Mouse (Mus musculus) MEL (cell line): ENCODE measurements around the gene Prr3. TPM values are rescaled to one million over a fixed set of nuclear protein-coding genes. Genes with fewer than 3 reads are reported as not detected.
A peak's percentile ranks its signal among the peaks of the same experiment; 100 is the strongest.

Experiments
- DNase-seq: peaks from one replicate; pipeline ENCODE4 v3.0.0; 2011; ENCODE audit warnings: low read depth, low spot score
- H3K27ac ChIP-seq: 2 replicates; pipeline ENCODE4 v1.5.1; 2012; ENCODE audit warnings: low read depth, mild to moderate bottlenecking, control low read depth, low read length, moderate library complexity; ENCODE audit not compliant: control insufficient read depth
- H3K27me3 ChIP-seq, 2 experiments: fragments of 150-350 bp in 1 of 2; sonication (generic) in 1 of 2; 2 replicates each; pipeline ENCODE4 v1.6.1; 2012; ENCODE audit warnings: low read length in 2 of 2, mild to moderate bottlenecking in 2 of 2, improper control_type of control experiment in 1 of 2, moderate library complexity in 1 of 2; ENCODE audit not compliant: insufficient read depth in 2 of 2, control insufficient read depth in 1 of 2
- H3K36me3 ChIP-seq, 2 experiments: 2 replicates each; pipeline ENCODE4 v1.6.1; 2012 to 2014; ENCODE audit warnings: low read length in 2 of 2, improper control_type of control experiment in 1 of 2, inconsistent platforms in 1 of 2, mild to moderate bottlenecking in 1 of 2; ENCODE audit not compliant: insufficient read depth in 2 of 2, control insufficient read depth in 1 of 2
- H3K4me1 ChIP-seq, 2 experiments: fragments of 150-350 bp in 1 of 2; sonication (generic) in 1 of 2; 2 replicates each; pipeline ENCODE4 v1.6.1; 2012; ENCODE audit warnings: low read length in 2 of 2, improper control_type of control experiment in 1 of 2, mild to moderate bottlenecking in 1 of 2; ENCODE audit not compliant: insufficient read depth in 2 of 2, control insufficient read depth in 1 of 2
- H3K4me3 ChIP-seq, 2 experiments: fragments of 150-350 bp in 1 of 2; sonication (generic) in 1 of 2; 2 replicates each; pipeline ENCODE4 v1.5.1; 2012; ENCODE audit warnings: low read depth in 2 of 2, low read length in 2 of 2, mild to moderate bottlenecking in 2 of 2, moderate library complexity in 2 of 2, control low read depth in 1 of 2, improper control_type of control experiment in 1 of 2; ENCODE audit not compliant: control insufficient read depth in 1 of 2, insufficient read depth in 1 of 2
- H3K79me2 ChIP-seq: 2 replicates; pipeline ENCODE4 v1.6.1; 2012; ENCODE audit warnings: mild to moderate bottlenecking, low read length, moderate library complexity; ENCODE audit not compliant: control insufficient read depth, poor library complexity, insufficient read depth
- H3K9ac ChIP-seq: 2 replicates; pipeline ENCODE4 v1.6.1; 2012; ENCODE audit warnings: low read depth, mild to moderate bottlenecking, control low read depth, low read length, moderate library complexity; ENCODE audit not compliant: control insufficient read depth, poor library complexity, severe bottlenecking
- H3K9me3 ChIP-seq: fragments of 150-350 bp; sonication (generic); replicated peaks from 2 replicates; pipeline ENCODE4 v1.6.1; 2012; ENCODE audit warnings: mild to moderate bottlenecking, low read length, improper control_type of control experiment, moderate library complexity; ENCODE audit not compliant: insufficient read depth
- CHD1 ChIP-seq: IDR thresholded peaks from 2 replicates; pipeline ENCODE4 v1.6.1; 2012; ENCODE audit warnings: low read depth, mild to moderate bottlenecking, inconsistent platforms, low read length, improper control_type of control experiment
- CHD2 ChIP-seq: IDR thresholded peaks from 2 replicates; pipeline ENCODE4 v1.6.1; 2011; ENCODE audit warnings: low read length, improper control_type of control experiment
- ELF1 ChIP-seq: IDR thresholded peaks from 2 replicates; pipeline ENCODE4 v1.6.1; 2014; ENCODE audit warnings: low read depth, mild to moderate bottlenecking, inconsistent platforms, low read length, improper control_type of control experiment, moderate library complexity
- EP300 ChIP-seq, 2 experiments: IDR thresholded peaks; 2 replicates each; pipeline ENCODE4 v1.6.1; 2011; ENCODE audit warnings: improper control_type of control experiment in 2 of 2, low read length in 2 of 2, low read depth in 1 of 2, mild to moderate bottlenecking in 1 of 2
- ETS1 ChIP-seq: IDR thresholded peaks from 2 replicates; pipeline ENCODE4 v1.6.1; 2012; ENCODE audit warnings: low read depth, mild to moderate bottlenecking, inconsistent platforms, low read length, improper control_type of control experiment, moderate library complexity
- GABPA ChIP-seq: IDR thresholded peaks from 2 replicates; pipeline ENCODE4 v1.6.1; 2012; ENCODE audit warnings: low read depth, mild to moderate bottlenecking, inconsistent platforms, low read length, improper control_type of control experiment, moderate library complexity
- GATA1 ChIP-seq: IDR thresholded peaks from 2 replicates; pipeline ENCODE4 v1.6.1; 2011; ENCODE audit warnings: low read depth, low read length, improper control_type of control experiment
- HCFC1 ChIP-seq: IDR thresholded peaks from 2 replicates; pipeline ENCODE4 v1.6.1; 2012; ENCODE audit warnings: low read depth, mild to moderate bottlenecking, inconsistent platforms, low read length, improper control_type of control experiment, moderate library complexity
- KAT2A ChIP-seq: conservative IDR thresholded peaks from 2 replicates; pipeline ENCODE4 v1.6.1; 2012; ENCODE audit warnings: low read depth, low read length, improper control_type of control experiment, inconsistent platforms
- MAFK ChIP-seq: IDR thresholded peaks from 2 replicates; pipeline ENCODE4 v1.6.1; 2011; ENCODE audit warnings: low read depth, mild to moderate bottlenecking, low read length, improper control_type of control experiment, borderline replicate concordance
- MAZ ChIP-seq: IDR thresholded peaks from 2 replicates; pipeline ENCODE4 v1.6.1; 2012; ENCODE audit warnings: low read depth, mild to moderate bottlenecking, inconsistent platforms, low read length, improper control_type of control experiment
- MEF2A ChIP-seq: IDR thresholded peaks from 2 replicates; pipeline ENCODE4 v1.6.1; 2014; ENCODE audit warnings: low read depth, mild to moderate bottlenecking, inconsistent platforms, low read length, improper control_type of control experiment; ENCODE audit not compliant: poor library complexity, insufficient replicate concordance, severe bottlenecking; ENCODE audit errors: extremely low read depth
- MXI1 ChIP-seq: IDR thresholded peaks from 2 replicates; pipeline ENCODE4 v1.6.1; 2011; ENCODE audit warnings: mild to moderate bottlenecking, low read depth, low read length, improper control_type of control experiment
- MYC ChIP-seq: IDR thresholded peaks from 2 replicates; pipeline ENCODE4 v1.6.1; 2011; ENCODE audit warnings: low read depth, mild to moderate bottlenecking, low read length, improper control_type of control experiment, moderate library complexity
- NELFE ChIP-seq: IDR thresholded peaks from 2 replicates; pipeline ENCODE4 v1.6.1; 2011; ENCODE audit warnings: low read depth, low read length, improper control_type of control experiment
- POLR2A ChIP-seq, 2 experiments: IDR thresholded peaks; 2 replicates each; pipeline ENCODE4 v1.6.1; 2011 to 2012; ENCODE audit warnings: low read length in 2 of 2, mild to moderate bottlenecking in 2 of 2, control low read depth in 1 of 2, improper control_type of control experiment in 1 of 2, low read depth in 1 of 2, moderate library complexity in 1 of 2; ENCODE audit not compliant: control insufficient read depth in 1 of 2, insufficient read depth in 1 of 2, poor library complexity in 1 of 2
- RAD21 ChIP-seq: IDR thresholded peaks from 2 replicates; pipeline ENCODE4 v1.6.1; 2011; ENCODE audit warnings: mild to moderate bottlenecking, low read depth, low read length, improper control_type of control experiment
- SIN3A ChIP-seq: IDR thresholded peaks from 2 replicates; pipeline ENCODE4 v1.6.1; 2012; ENCODE audit warnings: low read length, improper control_type of control experiment, inconsistent platforms
- TAL1 ChIP-seq: IDR thresholded peaks from 2 replicates; pipeline ENCODE4 v1.6.1; 2012; ENCODE audit warnings: mild to moderate bottlenecking, inconsistent platforms, low read length, moderate library complexity, mixed read lengths
- TBP ChIP-seq: IDR thresholded peaks from 2 replicates; pipeline ENCODE4 v1.8.0; 2011; ENCODE audit warnings: low read depth, low read length, improper control_type of control experiment
- TCF12 ChIP-seq: IDR thresholded peaks from 2 replicates; pipeline ENCODE4 v1.6.1; 2014; ENCODE audit warnings: low read depth, mild to moderate bottlenecking, inconsistent platforms, low read length, improper control_type of control experiment, moderate library complexity
- USF2 ChIP-seq, 2 experiments: IDR thresholded peaks; 2 replicates each; pipeline ENCODE4 v1.6.1; 2011 to 2012; ENCODE audit warnings: improper control_type of control experiment in 2 of 2, low read length in 2 of 2, borderline replicate concordance in 1 of 2, inconsistent platforms in 1 of 2, low read depth in 1 of 2, mild to moderate bottlenecking in 1 of 2; ENCODE audit not compliant: insufficient read depth in 1 of 2
- ZNF384 ChIP-seq: IDR thresholded peaks from 2 replicates; pipeline ENCODE4 v1.6.1; 2012; ENCODE audit warnings: low read depth, mild to moderate bottlenecking, inconsistent platforms, low read length, improper control_type of control experiment
- polyA plus RNA-seq, 2 experiments: library from polyadenylated mRNA; stranded (reverse) in 1 of 2; unstranded in 1 of 2; fragments of >175 nt in 1 of 2; fragments of >200 nt in 1 of 2; gene quantifications; 2 replicates each; pipeline versions ENCODE4 v1.2.1 to v1.2.4; 2012; ENCODE audit warnings: low replicate concordance in 2 of 2, low read depth in 1 of 2; ENCODE audit not compliant: insufficient read length in 2 of 2, insufficient read depth in 1 of 2, missing spikeins in 1 of 2
- total RNA-seq: library from RNA; depleted of rRNA; stranded (reverse); fragments of 300-350 nt; gene quantifications from 2 replicates; pipeline ENCODE4 v1.2.3, GENCODE M21; 2012

Gene Prr3
- total and polyA plus RNA-seq, 3 experiments: 13.8 to 48.1 TPM; not detected in 1

GRCm38 (mm10) chr17:36028879-36029619 lies 49.0 kb upstream of the Prr3 start:
- Histone ChIP-seq H3K9ac (no peak overlapping the region), H3K27ac (peak overlapping the region; percentile 51), H3K4me3 (no peak overlapping the region), H3K9me3 (no peaks in the 10 kb centered on the region), H3K79me2 (peaks cover 45% of the 10 kb centered on the region), H3K27me3 (no peaks in the 10 kb centered on the region), H3K36me3 (peaks cover 2 to 38% of the 10 kb centered on the region in 2 experiments; a peak in 3 of 4 replicates), H3K4me1 (peaks cover 24 to 38% of the 10 kb centered on the region in 2 experiments)
- DNase-seq: peak; percentile 43
- TF ChIP-seq MYC: no peak
- no peak for TF ChIP-seq MXI1
- TF ChIP-seq TCF12: peak; percentile 30; the same call in 1 of the 2 replicates
- TF ChIP-seq NELFE: 0 out of 2 replicates have a peak, but pooled peaks have one; percentile 4
- TF ChIP-seq TBP: no peak
- TF ChIP-seq SIN3A: 0 out of 2 replicates have a peak, but pooled peaks have one; percentile 20
- TF ChIP-seq GATA1: peak; percentile 54
- TF ChIP-seq EP300 (IDR thresholded peaks at IDR 0.05; ENCODE audit: low read depth in 1 of 2, low read length in 2 of 2): peak in 1 of 2 experiments; percentile 58; a peak in 3 of 4 replicates
- no peak for TF ChIP-seq MAZ
- 0 out of 2 replicates have a peak, but pooled peaks have one; percentile 19 for TF ChIP-seq ETS1
- no peak for TF ChIP-seq KAT2A
- TF ChIP-seq RAD21: no peak
- TF ChIP-seq ZNF384: no peak
- no peak for TF ChIP-seq CHD1
- TF ChIP-seq TAL1: peak; percentile 50
- no peak for TF ChIP-seq MEF2A
- TF ChIP-seq CHD2: no peak
- no peak for TF ChIP-seq MAFK

GRCm38 (mm10) chr17:36027663-36028062 lies 47.6 kb upstream of the Prr3 start:
- no peak for DNase-seq
- peaks cover 2 to 48% of the 10 kb centered on the region in 2 experiments; a peak in 3 of 4 replicates for H3K36me3 ChIP-seq
- H3K27ac ChIP-seq: no peak overlapping the region
- H3K9me3 ChIP-seq: no peaks in the 10 kb centered on the region
- TF ChIP-seq KAT2A (no peak), POLR2A (IDR thresholded peaks at IDR 0.05; ENCODE audit: control insufficient read depth in 1 of 2, insufficient read depth in 1 of 2, low read depth in 1 of 2, low read length in 2 of 2, poor library complexity in 1 of 2) (no peak), GABPA (no peak), MAFK (no peak), ELF1 (no peak), MXI1 (no peak), EP300 (IDR thresholded peaks at IDR 0.05; ENCODE audit: low read depth in 1 of 2, low read length in 2 of 2) (no peak), MYC (no peak), HCFC1 (no peak), USF2 (IDR thresholded peaks at IDR 0.05; ENCODE audit: borderline replicate concordance in 1 of 2, insufficient read depth in 1 of 2, low read depth in 1 of 2, low read length in 2 of 2) (no peak)
- H3K4me3 ChIP-seq: no peak overlapping the region
- no peak overlapping the region for H3K9ac ChIP-seq
- H3K79me2 ChIP-seq: peaks cover 56% of the 10 kb centered on the region
- no peaks in the 10 kb centered on the region for H3K27me3 ChIP-seq
- peaks cover 36 to 50% of the 10 kb centered on the region in 2 experiments for H3K4me1 ChIP-seq
